Mouse (Mus musculus) lung, postnatal 0 days (tissue): Measurements from ENCODE around the gene Ccdc28b.

Experiments used
- CTCF ChIP-seq: IDR thresholded peaks from 2 replicates; pipeline ENCODE4 v1.5.1; 2016; ENCODE audit warnings: antibody characterized with exemption, mild to moderate bottlenecking
- EP300 ChIP-seq: IDR thresholded peaks from 2 replicates; pipeline ENCODE4 v1.6.1; 2016; ENCODE audit warnings: antibody characterized with exemption, mild to moderate bottlenecking, control low read depth

- TF ChIP-seq CTCF (no peak), EP300 (no peak)
These were observed 7.2 kb upstream of the Ccdc28b start for GRCm38 (mm10) chr4:129630944-129631343.
